Mouse (Mus musculus) brown adipose tissue, adult 24 weeks (tissue): ENCODE measurements around the gene Gpm6b. TPM values are rescaled to one million over a fixed set of nuclear protein-coding genes. Genes with fewer than 3 reads are reported as not detected.

Experiments
- H3K27ac ChIP-seq: fragments of 200-500 bp; replicated peaks from 2 replicates; pipeline ENCODE4 v1.5.1; 2012; ENCODE audit warnings: low read depth, mild to moderate bottlenecking, low read length
- H3K4me1 ChIP-seq: fragments of 200-500 bp; 2 replicates; pipeline ENCODE4 v1.6.1; 2012; ENCODE audit warnings: low read length, mixed read lengths; ENCODE audit not compliant: control insufficient read depth, insufficient read depth, insufficient read length
- H3K4me3 ChIP-seq: fragments of 200-500 bp; 2 replicates; pipeline ENCODE4 v1.5.1; 2012; ENCODE audit warnings: low read depth, mild to moderate bottlenecking, low read length, moderate library complexity; ENCODE audit not compliant: insufficient read depth
- polyA plus RNA-seq: library from polyadenylated mRNA; stranded (reverse); fragments of >200 nt; gene quantifications from 2 replicates; pipeline ENCODE4 v1.2.4, GENCODE M21; 2012; ENCODE audit not compliant: missing spikeins, insufficient read depth, insufficient read length

Gpm6b gene
- polyA plus RNA-seq, 1 experiment: 4.3 TPM

- Histone ChIP-seq H3K27ac (no peak overlapping the region), H3K4me1 (no peaks in the 10 kb centered on the region), H3K4me3 (no peak overlapping the region)
These were observed 33.9 kb downstream of the Gpm6b start for GRCm38 (mm10) chrX:166272646-166273045.

DNA sequence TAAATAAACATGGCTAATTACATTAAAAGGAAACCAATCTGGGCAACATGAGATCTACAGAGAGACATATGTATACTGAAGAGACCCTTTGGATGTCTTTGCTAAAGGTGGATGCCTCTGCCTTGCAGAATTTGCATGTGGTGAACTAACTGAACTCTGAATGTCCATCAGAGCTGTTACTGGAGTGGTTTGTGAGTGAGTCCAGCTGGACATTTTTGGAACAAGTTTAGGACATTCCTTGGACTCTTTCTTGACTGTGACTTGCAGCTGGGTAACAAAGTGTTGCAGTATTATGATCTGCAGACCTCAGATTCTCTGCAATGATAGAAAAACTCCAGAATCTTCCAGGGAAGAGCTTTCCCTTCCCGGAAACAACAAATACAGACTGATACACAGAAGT lies 41.1 kb downstream of the Gpm6b start:
- Histone ChIP-seq H3K4me3 (no peak overlapping the region), H3K27ac (no peak overlapping the region), H3K4me1 (no peaks in the 10 kb centered on the region)

DNA sequence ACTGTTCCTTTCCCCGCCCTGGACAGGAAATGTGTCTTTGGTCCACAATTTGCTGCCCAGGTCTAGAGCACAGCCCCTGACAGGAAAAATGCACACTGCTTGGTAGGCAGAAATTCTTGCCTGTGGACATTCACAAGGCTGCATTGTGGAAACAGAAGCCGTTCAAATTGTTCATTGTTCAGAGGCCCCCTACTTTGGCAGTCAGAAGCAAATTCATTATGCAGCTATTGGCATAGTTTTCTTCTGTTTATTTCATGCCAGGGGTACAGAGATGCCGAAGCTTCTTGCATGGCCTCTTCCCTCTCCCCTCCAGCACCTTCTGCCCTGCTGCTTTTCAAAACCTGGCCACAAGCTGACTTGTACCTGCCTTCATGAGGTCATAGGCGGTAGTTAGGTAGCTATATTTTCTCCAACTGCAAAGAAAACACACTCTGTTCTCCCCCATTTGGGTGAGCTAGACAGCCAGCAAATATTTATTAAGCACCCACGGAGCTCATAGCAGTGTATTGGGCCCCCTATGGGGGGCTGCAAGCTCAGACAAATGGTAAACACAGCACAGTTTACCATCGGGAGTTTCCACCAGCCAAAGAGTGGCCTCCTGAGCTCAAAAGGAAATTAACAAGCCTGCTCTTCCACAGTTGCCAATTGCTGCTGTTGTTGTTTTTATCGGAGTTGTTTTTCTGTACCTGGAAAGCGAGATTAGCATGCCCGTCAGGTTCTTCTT lies 48.2 kb downstream of the Gpm6b start:
- H3K4me3 ChIP-seq: no peak overlapping the region

DNA sequence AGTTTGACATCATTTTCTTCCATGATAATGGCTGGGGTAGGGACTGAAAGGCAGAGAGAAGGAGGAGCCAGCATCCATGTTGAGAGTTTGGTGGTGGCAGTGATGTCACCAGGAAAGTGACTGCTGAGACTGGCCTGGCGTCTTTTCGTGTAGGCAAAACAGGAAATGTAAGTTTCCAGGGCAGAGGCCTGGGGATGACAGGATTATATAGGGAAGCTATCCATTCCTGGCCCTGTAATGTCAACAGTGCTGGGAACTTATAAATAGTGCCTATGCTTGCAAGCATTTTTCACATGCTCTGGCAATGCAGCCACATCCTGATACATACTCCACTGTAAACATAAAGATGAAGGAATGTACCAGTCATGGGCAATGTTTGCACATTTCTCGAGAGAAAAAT lies 52.6 kb downstream of the Gpm6b start:
- Histone ChIP-seq H3K4me1 (no peaks in the 10 kb centered on the region), H3K4me3 (no peak overlapping the region), H3K27ac (no peak overlapping the region)

More for the DNA sequence above, 48.2 kb downstream of the Gpm6b start:
- Histone ChIP-seq H3K27ac (no peak overlapping the region), H3K4me1 (no peaks in the 10 kb centered on the region)

DNA sequence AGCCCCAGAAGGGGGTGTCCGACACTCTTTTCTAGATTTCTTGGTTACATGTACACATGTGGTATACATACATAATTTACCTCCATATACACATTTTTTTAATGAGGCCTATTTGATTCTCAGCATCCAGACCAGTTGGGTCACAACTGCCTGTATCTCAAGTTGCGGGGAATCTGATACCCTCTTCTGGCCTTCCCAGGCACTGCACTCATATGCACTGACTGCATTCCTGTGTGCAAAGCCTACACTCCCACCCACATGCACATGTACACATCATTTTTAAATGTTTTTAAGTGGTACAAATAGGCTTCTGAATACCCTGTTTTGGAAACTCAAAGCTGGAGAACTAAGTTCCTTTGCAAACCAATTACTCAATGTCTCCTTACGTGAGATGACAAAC lies 54.8 kb downstream of the Gpm6b start:
- no peaks in the 10 kb centered on the region for H3K4me1 ChIP-seq
- H3K4me3 ChIP-seq: no peak overlapping the region
- no peak overlapping the region for H3K27ac ChIP-seq

GRCm38 (mm10) chrX:166302791-166303190 lies 64.1 kb downstream of the Gpm6b start:
- Histone ChIP-seq H3K4me3 (no peak overlapping the region), H3K27ac (no peak overlapping the region), H3K4me1 (no peaks in the 10 kb centered on the region)

GRCm38 (mm10) chrX:166304355-166304754 lies 65.6 kb downstream of the Gpm6b start:
- Histone ChIP-seq H3K27ac (no peak overlapping the region), H3K4me3 (no peak overlapping the region), H3K4me1 (no peaks in the 10 kb centered on the region)

DNA sequence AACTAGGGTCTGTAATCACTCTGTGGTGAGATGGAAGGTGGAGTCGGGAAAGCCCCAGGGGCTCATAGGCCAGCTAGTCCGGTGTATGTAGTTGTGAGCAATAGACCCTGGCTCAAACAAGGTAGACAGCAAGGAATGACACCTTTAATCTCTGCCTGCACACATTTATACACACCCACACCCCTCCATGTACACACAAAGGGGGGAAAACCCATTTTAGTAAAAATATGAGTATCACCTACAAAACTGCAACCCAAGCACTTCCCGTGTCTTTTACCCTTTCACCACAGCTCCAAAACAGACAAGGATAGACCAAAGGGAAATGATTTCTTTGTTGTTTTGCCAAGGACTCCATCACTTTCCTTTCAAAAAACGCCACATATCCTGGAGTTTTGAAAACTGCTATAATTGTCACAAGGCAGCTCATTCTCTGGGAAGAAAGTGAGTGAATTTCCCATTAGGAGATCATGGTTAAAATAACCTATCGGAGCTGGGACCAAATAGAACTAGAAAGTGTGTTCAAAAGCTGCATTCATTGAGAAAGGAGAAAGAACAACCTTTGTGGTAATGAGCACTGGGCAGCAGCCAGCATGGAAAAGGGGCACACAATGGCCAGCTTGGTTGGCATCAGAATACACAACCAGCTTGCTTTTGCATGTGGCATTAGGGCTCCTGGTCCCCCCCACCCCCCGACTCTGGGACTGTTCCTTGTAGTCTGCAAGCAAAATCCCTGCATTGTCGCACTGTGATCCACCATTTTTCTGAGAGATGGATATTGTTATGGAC lies 68.9 kb downstream of the Gpm6b start:
- no peaks in the 10 kb centered on the region for H3K4me1 ChIP-seq
- H3K4me3 ChIP-seq: no peak overlapping the region
- no peak overlapping the region for H3K27ac ChIP-seq

- Histone ChIP-seq H3K27ac (no peak overlapping the region), H3K4me1 (no peaks in the 10 kb centered on the region), H3K4me3 (no peak overlapping the region)
These were observed 70.1 kb downstream of the Gpm6b start for GRCm38 (mm10) chrX:166308798-166309197.

DNA sequence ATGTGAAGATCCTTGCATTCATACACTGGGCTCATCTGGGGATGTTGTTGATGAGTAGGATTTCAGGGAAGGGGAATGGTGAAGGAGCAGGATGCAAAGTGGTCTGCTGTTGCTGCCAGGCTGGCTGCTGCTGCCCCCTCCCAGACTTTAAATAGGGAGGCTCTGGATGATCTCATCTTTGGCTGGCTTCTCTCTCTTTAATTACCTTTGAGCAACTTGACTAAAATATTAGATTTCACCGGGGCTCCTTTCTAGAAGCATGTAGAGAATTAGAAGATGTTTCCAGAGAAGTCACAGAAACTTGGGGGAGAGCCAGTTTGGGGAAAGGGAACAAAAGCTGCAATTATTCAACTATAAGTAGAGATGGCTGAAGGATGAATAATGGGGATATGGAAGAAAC lies 76.5 kb downstream of the Gpm6b start:
- no peaks in the 10 kb centered on the region for H3K4me1 ChIP-seq
- H3K4me3 ChIP-seq: no peak overlapping the region
- no peak overlapping the region for H3K27ac ChIP-seq

DNA sequence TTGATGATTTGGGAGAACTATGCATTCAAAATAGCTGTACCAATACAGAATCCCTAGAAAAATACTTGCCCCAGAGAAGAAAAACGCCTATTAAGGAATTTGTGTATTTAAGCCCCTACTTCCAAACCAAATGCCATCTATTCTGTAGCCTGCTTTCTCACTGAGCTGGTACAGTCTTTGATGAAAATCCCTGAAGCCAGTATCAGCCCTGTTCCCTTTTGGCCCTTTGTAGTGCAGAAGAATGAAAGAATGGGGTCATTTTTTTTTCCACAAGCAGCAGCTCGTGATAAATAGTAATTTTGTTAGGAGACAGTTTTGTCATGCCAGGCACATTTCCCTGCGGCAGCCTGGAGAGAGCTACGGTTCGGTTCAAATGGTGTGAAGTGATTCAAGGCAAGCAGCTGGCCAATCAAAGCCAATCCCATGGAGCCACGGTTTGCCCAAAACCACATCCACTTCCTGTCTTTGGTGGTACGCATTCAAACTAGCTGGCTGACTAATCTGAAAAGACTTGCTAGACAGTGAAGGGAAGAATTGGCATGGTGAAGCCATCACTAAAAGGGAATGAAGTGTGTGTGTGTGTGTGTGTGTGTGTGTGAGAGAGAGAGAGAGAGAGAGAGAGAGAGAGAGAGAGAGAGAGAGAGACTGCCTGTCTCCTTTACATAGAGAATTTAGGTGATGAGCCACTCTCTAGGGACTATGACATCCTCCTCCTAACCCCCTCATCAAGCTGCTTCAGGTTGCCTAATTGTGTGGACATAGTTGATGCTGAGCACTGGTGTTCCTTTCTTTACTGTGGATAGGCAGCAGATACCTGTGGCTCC lies 78.1 kb downstream of the Gpm6b start:
- no peak overlapping the region for H3K4me3 ChIP-seq
- no peaks in the 10 kb centered on the region for H3K4me1 ChIP-seq
- H3K27ac ChIP-seq: no peak overlapping the region

- Histone ChIP-seq H3K4me1 (no peaks in the 10 kb centered on the region), H3K27ac (no peak overlapping the region)
These were observed 78.6 kb downstream of the Gpm6b start for GRCm38 (mm10) chrX:166317376-166317679.

GRCm38 (mm10) chrX:166323226-166323625 lies 84.5 kb downstream of the Gpm6b start:
- H3K4me3 ChIP-seq: no peak overlapping the region
- H3K27ac ChIP-seq: no peak overlapping the region
- no peaks in the 10 kb centered on the region for H3K4me1 ChIP-seq

More at GRCm38 (mm10) chrX:166317376-166317679, 78.6 kb downstream of the Gpm6b start:
- H3K4me3 ChIP-seq: no peak overlapping the region

- Histone ChIP-seq H3K4me1 (no peaks in the 10 kb centered on the region), H3K4me3 (no peak overlapping the region), H3K27ac (no peak overlapping the region)
These were observed 88.9 kb downstream of the Gpm6b start for GRCm38 (mm10) chrX:166327621-166328020.

GRCm38 (mm10) chrX:166328219-166328901 lies 89.6 kb downstream of the Gpm6b start:
- Histone ChIP-seq H3K4me1 (no peaks in the 10 kb centered on the region), H3K4me3 (no peak overlapping the region), H3K27ac (no peak overlapping the region)
